Mouse (Mus musculus) thymus, adult 2 months (tissue): ENCODE results near the gene Adamts4.

Experiments used
- CTCF ChIP-seq: fragments of 200-500 bp; IDR thresholded peaks from 2 replicates; pipeline ENCODE4 v1.5.1; 2012; ENCODE audit warnings: mild to moderate bottlenecking, control low read depth, low read length, moderate library complexity, borderline replicate concordance; ENCODE audit not compliant: control insufficient read depth, poor library complexity, insufficient read depth; ENCODE audit errors: extremely low read depth
- POLR2A ChIP-seq: fragments of 200-500 bp; IDR thresholded peaks from 2 replicates; pipeline ENCODE4 v1.6.1; 2012; ENCODE audit warnings: mild to moderate bottlenecking, low read length, control low read depth, moderate library complexity; ENCODE audit not compliant: control insufficient read depth, poor library complexity, insufficient read depth; ENCODE audit errors: extremely low read depth

DNA sequence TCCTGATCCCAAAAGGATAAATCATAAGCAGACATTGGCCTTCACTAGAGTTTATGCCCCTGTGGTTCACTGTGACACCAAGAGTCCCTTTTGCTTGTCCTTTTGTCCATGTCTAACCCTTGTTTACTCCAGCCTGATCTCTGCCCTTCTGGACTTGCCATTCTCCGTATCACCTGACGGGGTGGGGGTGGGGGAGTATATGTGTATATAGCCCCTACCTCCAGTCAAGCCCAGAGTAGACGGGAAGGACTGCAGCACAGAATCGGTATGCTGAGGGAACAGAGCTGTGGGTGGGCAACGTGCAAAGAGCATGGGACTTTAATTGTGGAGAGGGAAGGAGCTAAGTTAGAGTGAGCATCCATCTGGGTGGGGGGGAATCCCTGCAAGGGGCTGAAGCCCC is 25.4 kb upstream of the Adamts4 start, which contains the start of gene Apoa2:
- TF ChIP-seq POLR2A: no peak
- no peak for TF ChIP-seq CTCF
